Mouse (Mus musculus) intestine, postnatal 0 days (tissue): ENCODE results near the gene Haus7. TPM values are rescaled to one million over a fixed set of nuclear protein-coding genes. Genes with fewer than 3 reads are reported as not detected.

Experiments used
- ATAC-seq: fragments of 200-750 bp; cut with Nextera tagmentation; 2 replicates; pipeline ENCODE4 v1.8.0; 2017; ENCODE audit warnings: mild to moderate bottlenecking, moderate TSS enrichment, moderate library complexity
- H3K27ac ChIP-seq: fragments of 300-500 bp; sonication (generic); 2 replicates; pipeline ENCODE4 v1.5.1; 2014; ENCODE audit warnings: mild to moderate bottlenecking, low read depth, low read length, moderate library complexity
- H3K27me3 ChIP-seq: fragments of 300-500 bp; sonication (generic); replicated peaks from 2 replicates; pipeline ENCODE4 v1.6.1; 2014; ENCODE audit warnings: low read length, mixed read lengths; ENCODE audit not compliant: control insufficient read depth, insufficient read depth
- H3K36me3 ChIP-seq: fragments of 300-500 bp; sonication (generic); 2 replicates; pipeline ENCODE4 v1.6.1; 2014; ENCODE audit warnings: mild to moderate bottlenecking, moderate library complexity; ENCODE audit not compliant: control insufficient read depth, insufficient read depth
- H3K4me1 ChIP-seq: fragments of 300-500 bp; sonication (generic); replicated peaks from 2 replicates; pipeline ENCODE4 v1.6.1; 2014; ENCODE audit warnings: antibody characterized with exemption, low read length, mixed read lengths; ENCODE audit not compliant: control insufficient read depth, insufficient read depth
- H3K4me2 ChIP-seq: fragments of 300-500 bp; sonication (generic); replicated peaks from 2 replicates; pipeline ENCODE4 v1.6.1; 2014; ENCODE audit warnings: low read depth, mild to moderate bottlenecking, moderate library complexity
- H3K4me3 ChIP-seq: fragments of 300-500 bp; sonication (generic); 2 replicates; pipeline ENCODE4 v1.5.1; 2014; ENCODE audit warnings: low read depth, low read length
- H3K9ac ChIP-seq: fragments of 300-500 bp; sonication (generic); 2 replicates; pipeline ENCODE4 v1.6.1; 2014; ENCODE audit warnings: mild to moderate bottlenecking, low read depth, low read length
- H3K9me3 ChIP-seq: fragments of 300-500 bp; sonication (generic); 2 replicates; pipeline ENCODE4 v1.6.1; 2016; ENCODE audit warnings: mixed run types; ENCODE audit not compliant: control insufficient read depth
- CTCF ChIP-seq: sonication (generic); IDR thresholded peaks from 2 replicates; pipeline ENCODE4 v1.5.1; 2016; ENCODE audit warnings: low read depth, mild to moderate bottlenecking, control low read depth, antibody characterized with exemption, moderate library complexity
- WGBS: fragments of 180-500 bp; shearing (Covaris S2); extraction: QIAGEN DNeasy Blood & Tissue Kit; methylation state at CpG from one replicate; pipeline ENCODE4 v1.1.7; 2014; 5-methylcytosine and 5-hydroxymethylcytosine counted together
- polyA plus RNA-seq: library from polyadenylated mRNA; unstranded; fragments of >200 nt; fragmentation: Nextera tagmentation; extraction: Ambion mirVana; gene quantifications from 2 replicates; pipeline ENCODE4 v1.2.1, GENCODE M21; 2015

Gene Haus7
- polyA plus RNA-seq, 1 experiment from 2014 or later, result 38.2 TPM

GRCm38 (mm10) chrX:73468752-73469151 is 9.9 kb upstream of the Haus7 start:
- Histone ChIP-seq H3K4me1 (no peaks in the 10 kb centered on the region), H3K27me3 (no peaks in the 10 kb centered on the region), H3K9ac (no peak overlapping the region), H3K27ac (no peak overlapping the region; the same call in 1 of the 2 replicates), H3K4me3 (no peak overlapping the region), H3K36me3 (no peaks in the 10 kb centered on the region), H3K9me3 (no peaks in the 10 kb centered on the region), H3K4me2 (no peak overlapping the region)
- 40% methylated on average over 1 of the region's 1 CpGs for WGBS
- ATAC-seq, result no peak
- no peak for TF ChIP-seq CTCF

GRCm38 (mm10) chrX:73468330-73468729 is 9.5 kb upstream of the Haus7 start:
- ATAC-seq, result peak; percentile 77
- no peak for TF ChIP-seq CTCF
- Histone ChIP-seq H3K36me3 (no peaks in the 10 kb centered on the region), H3K9me3 (no peaks in the 10 kb centered on the region), H3K27me3 (no peaks in the 10 kb centered on the region), H3K4me2 (no peak overlapping the region), H3K9ac (no peak overlapping the region), H3K4me3 (no peak overlapping the region), H3K4me1 (no peaks in the 10 kb centered on the region), H3K27ac (no peak overlapping the region; the same call in 1 of the 2 replicates)
- WGBS, result 61% methylated on average over 3 of the region's 3 CpGs

- TF ChIP-seq CTCF, result no peak
- ATAC-seq, result no peak
- H3K36me3 ChIP-seq, result no peaks in the 10 kb centered on the region
Observed at GRCm38 (mm10) chrX:73467446-73468241, 8.8 kb upstream of the Haus7 start.

GRCm38 (mm10) chrX:73465483-73466186 is 6.8 kb upstream of the Haus7 start:
- Histone ChIP-seq H3K9ac (no peak overlapping the region), H3K9me3 (no peaks in the 10 kb centered on the region), H3K4me3 (no peak overlapping the region), H3K4me2 (no peak overlapping the region), H3K27ac (no peak overlapping the region), H3K36me3 (no peaks in the 10 kb centered on the region), H3K4me1 (no peaks in the 10 kb centered on the region), H3K27me3 (no peaks in the 10 kb centered on the region)
- 57% methylated on average over 9 of the region's 9 CpGs for WGBS
- no peak for ATAC-seq
- no peak for TF ChIP-seq CTCF

More at GRCm38 (mm10) chrX:73467446-73468241, 8.8 kb upstream of the Haus7 start:
- H3K4me1 ChIP-seq, result no peaks in the 10 kb centered on the region
- no peaks in the 10 kb centered on the region for H3K27me3 ChIP-seq
- peak overlapping the region; percentile 28; the same call in 1 of the 2 replicates for H3K27ac ChIP-seq
- H3K9me3 ChIP-seq, result no peaks in the 10 kb centered on the region
- H3K4me2 ChIP-seq, result no peak overlapping the region
- no peak overlapping the region for H3K9ac ChIP-seq
- WGBS, result 68% methylated on average over 5 of the region's 5 CpGs
- H3K4me3 ChIP-seq, result no peak overlapping the region

- TF ChIP-seq CTCF, result no peak
- Histone ChIP-seq H3K4me2 (no peak overlapping the region), H3K27me3 (no peaks in the 10 kb centered on the region), H3K9me3 (no peaks in the 10 kb centered on the region), H3K27ac (no peak overlapping the region), H3K4me1 (no peaks in the 10 kb centered on the region), H3K36me3 (no peaks in the 10 kb centered on the region), H3K4me3 (no peak overlapping the region), H3K9ac (no peak overlapping the region)
- no peak for ATAC-seq
- WGBS, result 76% methylated on average over 4 of the region's 4 CpGs
Observed at GRCm38 (mm10) chrX:73460792-73461191, 1.9 kb upstream of the Haus7 start.

GRCm38 (mm10) chrX:73451949-73452348 is 6.9 kb downstream of the Haus7 start:
- Histone ChIP-seq H3K36me3 (no peaks in the 10 kb centered on the region), H3K27ac (no peak overlapping the region), H3K9me3 (no peaks in the 10 kb centered on the region), H3K4me3 (no peak overlapping the region), H3K9ac (no peak overlapping the region), H3K4me2 (no peak overlapping the region), H3K4me1 (no peaks in the 10 kb centered on the region), H3K27me3 (no peaks in the 10 kb centered on the region)
- 26% methylated on average over 2 of the region's 2 CpGs for WGBS
- TF ChIP-seq CTCF, result peak; percentile 76
- ATAC-seq, result no peak
